Mouse (Mus musculus) liver, postnatal 0 days (tissue): ENCODE data around the gene Foxk1. TPM values are rescaled to one million over a fixed set of nuclear protein-coding genes. Genes with fewer than 3 reads are reported as not detected.

Source experiments
- ATAC-seq: fragments of 200-750 bp; cut with Nextera tagmentation; 2 replicates; pipeline ENCODE4 v1.8.0; 2017; ENCODE audit warnings: mild to moderate bottlenecking, moderate library complexity
- DNase-seq: peaks from one replicate; pipeline ENCODE4 v3.0.0-alpha.2; 2016
- H3K27ac ChIP-seq: fragments of 300-500 bp; sonication (generic); 2 replicates; pipeline ENCODE4 v1.5.1; 2014; ENCODE audit warnings: antibody characterized with exemption, moderate library complexity, mild to moderate bottlenecking, low read depth
- H3K27me3 ChIP-seq: fragments of 300-500 bp; sonication (generic); 2 replicates; pipeline ENCODE4 v1.6.1; 2014; ENCODE audit warnings: low read length, control low read depth, mixed read lengths; ENCODE audit not compliant: insufficient read depth
- H3K36me3 ChIP-seq: fragments of 300-500 bp; sonication (generic); replicated peaks from 2 replicates; pipeline ENCODE4 v1.6.1; 2014; ENCODE audit warnings: mild to moderate bottlenecking, control low read depth, low read length, moderate library complexity, mixed read lengths; ENCODE audit not compliant: insufficient read depth
- H3K4me1 ChIP-seq: fragments of 300-500 bp; sonication (generic); 2 replicates; pipeline ENCODE4 v1.6.1; 2014; ENCODE audit warnings: antibody characterized with exemption, mild to moderate bottlenecking, control low read depth; ENCODE audit not compliant: insufficient read depth
- H3K4me2 ChIP-seq: fragments of 300-500 bp; sonication (generic); 2 replicates; pipeline ENCODE4 v1.6.1; 2014; ENCODE audit warnings: low read depth, mild to moderate bottlenecking, low read length, moderate library complexity, mixed read lengths
- H3K4me3 ChIP-seq: fragments of 300-500 bp; sonication (generic); 2 replicates; pipeline ENCODE4 v1.5.1; 2014; ENCODE audit warnings: low read depth, low read length
- H3K9ac ChIP-seq: fragments of 300-500 bp; sonication (generic); replicated peaks from 2 replicates; pipeline ENCODE4 v1.6.1; 2014; ENCODE audit warnings: mild to moderate bottlenecking, moderate library complexity
- H3K9me3 ChIP-seq: fragments of 300-500 bp; sonication (generic); 2 replicates; pipeline ENCODE4 v1.6.1; 2016; ENCODE audit warnings: mild to moderate bottlenecking, control low read depth, low read length, mixed read lengths
- CTCF ChIP-seq: sonication (generic); IDR thresholded peaks from 2 replicates; pipeline ENCODE4 v1.5.1; 2016; ENCODE audit warnings: antibody characterized with exemption, low read depth
- EP300 ChIP-seq: IDR thresholded peaks from 2 replicates; pipeline ENCODE4 v1.6.1; 2016; ENCODE audit warnings: antibody characterized with exemption, low read depth, mild to moderate bottlenecking
- WGBS: fragments of 180-500 bp; shearing (Covaris S2); extraction: QIAGEN DNeasy Blood & Tissue Kit; methylation state at CpG from one replicate; pipeline ENCODE4 v1.1.7; 2014; ENCODE audit not compliant: insufficient replicate concordance; 5-methylcytosine and 5-hydroxymethylcytosine counted together
- polyA plus RNA-seq: library from polyadenylated mRNA; unstranded; fragments of >200 nt; fragmentation: Nextera tagmentation; extraction: Ambion mirVana; gene quantifications from 2 replicates; pipeline ENCODE4 v1.2.1, GENCODE M21; 2015

Gene Foxk1
- polyA plus RNA-seq, 1 experiment from 2014 or later, result 1.7 TPM

GRCm38 (mm10) chr5:142435736-142436135 lies 34.4 kb downstream of the Foxk1 start:
- ATAC-seq (no peak), DNase-seq (no peak)
- Histone ChIP-seq H3K4me1 (peaks cover 20% of the 10 kb centered on the region), H3K4me2 (no peak overlapping the region), H3K36me3 (peaks cover 21% of the 10 kb centered on the region), H3K27me3 (no peaks in the 10 kb centered on the region), H3K9ac (no peak overlapping the region), H3K27ac (no peak overlapping the region), H3K9me3 (no peaks in the 10 kb centered on the region), H3K4me3 (no peak overlapping the region)
- 90% methylated on average over 15 of the region's 15 CpGs for WGBS
- no peak for TF ChIP-seq CTCF

- DNase-seq, result no peak
- H3K4me1 ChIP-seq, result peaks cover 34% of the 10 kb centered on the region
- H3K27me3 ChIP-seq, result no peaks in the 10 kb centered on the region
- H3K36me3 ChIP-seq, result peaks cover 19% of the 10 kb centered on the region
- H3K9ac ChIP-seq, result no peak overlapping the region
- WGBS, result 91% methylated on average over 16 of the region's 16 CpGs
- H3K27ac ChIP-seq, result no peak overlapping the region
- TF ChIP-seq EP300, result no peak
- TF ChIP-seq CTCF, result no peak
- no peak overlapping the region for H3K4me2 ChIP-seq
- no peaks in the 10 kb centered on the region for H3K9me3 ChIP-seq
- no peak for ATAC-seq
- no peak overlapping the region for H3K4me3 ChIP-seq
Measured at GRCm38 (mm10) chr5:142438380-142438938, 37.2 kb downstream of the Foxk1 start.

DNA sequence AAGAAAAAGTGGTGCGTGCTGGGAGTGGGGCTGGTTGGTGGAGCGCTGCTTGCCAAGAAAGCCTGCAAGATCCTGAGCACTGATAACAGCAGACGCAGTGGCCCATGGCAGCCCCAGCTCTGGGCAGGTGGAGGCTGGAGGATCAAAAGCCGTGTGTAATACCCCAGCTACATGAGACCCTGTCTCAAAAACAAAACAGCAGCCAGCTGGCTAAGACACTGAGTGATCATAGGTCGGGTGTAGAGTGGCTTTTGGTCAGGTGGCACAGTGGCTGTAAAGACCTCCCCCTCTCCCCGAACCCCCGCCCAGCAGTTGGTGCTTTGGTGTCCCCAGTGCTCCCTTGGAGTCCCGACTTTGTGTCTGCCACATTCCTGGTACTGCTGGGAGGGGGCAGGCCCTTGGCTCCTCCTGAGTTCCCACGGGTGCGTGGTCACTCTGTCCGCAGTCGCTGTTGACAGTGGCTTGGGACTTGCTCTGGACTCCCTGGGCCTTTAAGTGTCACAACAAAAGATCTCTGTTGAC lies 38.7 kb downstream of the Foxk1 start:
- TF ChIP-seq CTCF (no peak), EP300 (no peak)
- 4% methylated on average over 12 of the region's 12 CpGs for WGBS
- Histone ChIP-seq H3K9ac (peak overlapping the region; percentile 59), H3K27me3 (no peaks in the 10 kb centered on the region), H3K4me1 (peaks cover 45% of the 10 kb centered on the region), H3K36me3 (peaks cover 17% of the 10 kb centered on the region), H3K27ac (peak overlapping the region; percentile 91), H3K4me2 (peak overlapping the region; percentile 86), H3K4me3 (peak overlapping the region; percentile 50), H3K9me3 (no peaks in the 10 kb centered on the region)
- no peak; the same call in none of the 2 replicates for ATAC-seq
- no peak for DNase-seq

DNA sequence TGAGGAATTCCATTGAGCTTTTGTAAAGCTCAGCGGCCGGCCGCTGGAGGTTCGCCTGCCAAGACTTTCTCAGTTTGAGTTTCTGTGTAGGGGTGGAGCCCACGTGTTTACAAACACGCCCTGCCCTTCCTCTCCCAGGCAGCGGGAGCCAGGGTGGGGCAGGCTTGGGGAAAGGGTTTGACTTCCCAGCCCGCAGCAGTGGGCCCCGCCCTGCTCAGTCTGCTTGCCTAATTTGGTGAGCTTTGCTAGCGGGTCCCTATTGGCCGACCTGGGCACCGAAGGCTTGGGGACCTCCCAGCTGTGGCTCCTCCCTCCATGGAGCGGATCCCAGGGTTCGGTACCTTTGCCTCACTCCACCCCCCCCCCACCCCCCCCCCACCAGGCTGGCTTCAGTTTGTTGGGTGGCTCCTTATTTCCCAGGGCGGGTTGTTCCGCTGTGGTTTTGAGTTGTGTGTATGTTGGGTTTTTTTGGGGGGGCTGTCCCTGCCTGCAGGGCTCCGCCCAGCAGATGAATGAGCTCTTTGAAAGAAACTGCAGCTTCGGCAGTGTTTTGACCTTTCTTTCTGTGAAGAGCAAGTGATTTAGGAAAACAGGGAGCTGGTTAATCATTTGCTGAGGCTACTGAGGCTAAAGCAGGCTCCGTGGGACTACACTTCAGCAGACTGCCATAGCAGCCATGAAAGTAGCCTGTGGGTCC lies 39.3 kb downstream of the Foxk1 start:
- Histone ChIP-seq H3K4me1 (peaks cover 52% of the 10 kb centered on the region), H3K4me3 (peak overlapping the region; percentile 50), H3K36me3 (peaks cover 11% of the 10 kb centered on the region), H3K9me3 (no peaks in the 10 kb centered on the region), H3K27ac (peak overlapping the region; percentile 91), H3K9ac (peak overlapping the region; percentile 59), H3K27me3 (no peaks in the 10 kb centered on the region), H3K4me2 (peak overlapping the region; percentile 86)
- ATAC-seq, result peak; percentile 96
- peak; percentile 95 for DNase-seq
- under 1% methylated on average over 19 of the region's 19 CpGs for WGBS
- peak; percentile 71; the same call in 1 of the 2 replicates for TF ChIP-seq EP300
- no peak for TF ChIP-seq CTCF

DNA sequence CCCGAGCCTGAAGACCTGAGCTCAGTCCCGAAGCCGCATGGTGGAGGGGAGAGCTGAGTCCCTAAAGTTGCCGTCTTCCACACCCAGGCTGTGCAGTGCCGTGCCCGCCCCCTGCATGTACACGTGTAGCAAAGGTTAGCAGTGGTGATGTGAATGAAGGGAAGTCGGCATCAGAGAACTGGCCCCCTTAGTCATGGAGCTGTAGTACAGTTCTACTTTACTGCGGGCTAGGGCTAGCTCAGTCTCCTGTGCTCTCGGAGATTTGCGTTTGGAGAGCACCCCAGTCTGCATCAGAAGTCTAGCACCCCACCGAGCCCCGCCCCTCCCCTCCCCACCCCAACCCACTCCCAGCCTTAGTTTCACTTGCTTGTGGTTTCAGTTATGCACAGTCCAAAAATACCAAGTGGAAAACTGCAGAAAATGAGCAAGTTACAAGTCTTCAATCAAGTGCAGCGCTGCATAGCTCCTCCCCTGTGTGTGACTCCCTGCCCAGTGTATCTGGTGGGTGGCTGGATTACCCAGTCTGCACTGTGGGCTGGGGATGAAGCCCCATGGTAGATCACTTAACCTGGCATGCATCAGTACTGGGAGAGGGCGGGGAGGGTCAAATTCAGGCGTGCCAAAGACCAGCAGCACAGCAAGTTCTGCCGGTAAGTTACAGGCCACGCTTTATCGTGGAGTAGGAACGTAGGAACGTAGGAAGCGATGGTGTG lies 40.2 kb downstream of the Foxk1 start:
- Histone ChIP-seq H3K4me3 (peak overlapping the region; percentile 50), H3K4me2 (peak overlapping the region; percentile 86), H3K9ac (peak overlapping the region; percentile 58), H3K27me3 (no peaks in the 10 kb centered on the region), H3K4me1 (peaks cover 54% of the 10 kb centered on the region), H3K27ac (peak overlapping the region; percentile 91), H3K36me3 (peaks cover 3% of the 10 kb centered on the region), H3K9me3 (no peaks in the 10 kb centered on the region)
- peak; percentile 46 for DNase-seq
- WGBS, result 29% methylated on average over 22 of the region's 22 CpGs
- ATAC-seq, result no peak
- no peak for TF ChIP-seq CTCF
- TF ChIP-seq EP300, result no peak

DNA sequence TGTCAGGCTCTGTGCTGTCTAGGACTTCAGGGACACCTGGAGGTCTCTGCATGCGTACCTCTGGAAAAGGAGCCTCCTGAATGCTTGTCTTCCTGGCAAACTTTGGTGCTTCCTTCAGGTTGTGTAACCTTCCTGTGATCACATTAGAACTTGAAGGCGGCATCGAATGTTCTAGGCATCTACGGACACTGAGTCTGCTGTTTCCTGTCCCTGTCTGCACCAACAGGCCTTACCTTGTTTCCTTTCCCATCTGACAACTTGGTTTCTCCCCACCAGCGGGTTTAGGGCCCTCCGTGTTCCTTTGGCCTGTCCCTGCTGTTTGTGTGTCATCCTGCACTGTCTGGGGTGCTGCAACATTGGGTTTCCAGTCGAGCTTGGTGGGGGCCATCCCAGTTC lies 40.7 kb downstream of the Foxk1 start:
- H3K4me1 ChIP-seq, result peaks cover 54% of the 10 kb centered on the region
- H3K9me3 ChIP-seq, result no peaks in the 10 kb centered on the region
- 54% methylated on average over 7 of the region's 7 CpGs for WGBS
- DNase-seq, result no peak
- TF ChIP-seq EP300 (no peak), CTCF (no peak)
- peak overlapping the region; percentile 86 for H3K4me2 ChIP-seq
- no peak for ATAC-seq
- peak overlapping the region; percentile 50; the same call in 1 of the 2 replicates for H3K4me3 ChIP-seq
- peak overlapping the region; percentile 91 for H3K27ac ChIP-seq
- H3K27me3 ChIP-seq, result no peaks in the 10 kb centered on the region
- no peaks in the 10 kb centered on the region for H3K36me3 ChIP-seq
- peak overlapping the region; percentile 58 for H3K9ac ChIP-seq
